Mouse (Mus musculus): ENCODE data around the gene Clec4e.
"Not testable (repeated sequence)": the region's sequence is repeated elsewhere in the genome, so short reads cannot be mapped to it uniquely, and the experiment has no call there.

The Clec4e gene

GRCm38 (mm10) chr6:123289753-123290152 is at the start of gene Clec4e:
Gene Clec4e (minus strand): TSS chr6:123289870.
- no peak for DNase-seq

GRCm38 (mm10) chr6:123332503-123332902 is 42.8 kb upstream of the Clec4e start:
- no peak for DNase-seq

GRCm38 (mm10) chr6:123308033-123308432 is 18.4 kb upstream of the Clec4e start, which contains the start of gene Vmn2r19:
Gene Vmn2r19 (plus strand): TSS chr6:123308333.
- DNase-seq, result no peak

GRCm38 (mm10) chr6:123306315-123306714 is 16.6 kb upstream of the Clec4e start:
- not testable (repeated sequence) for DNase-seq

- no peak for DNase-seq
These were observed 7.0 kb upstream of the Clec4e start for GRCm38 (mm10) chr6:123296687-123297086.

- not testable (repeated sequence) for DNase-seq
These were observed 3.8 kb upstream of the Clec4e start for GRCm38 (mm10) chr6:123293509-123293908.

- DNase-seq, result no peak
These were observed 3.2 kb upstream of the Clec4e start for GRCm38 (mm10) chr6:123292751-123293400.

GRCm38 (mm10) chr6:123288931-123289330 is 739 bp downstream of the Clec4e start:
- no peak for DNase-seq

- no peak for DNase-seq
These were observed 3.4 kb downstream of the Clec4e start for GRCm38 (mm10) chr6:123286311-123286710.

GRCm38 (mm10) chr6:123279443-123279842 is 10.2 kb downstream of the Clec4e start:
- no peak for DNase-seq

GRCm38 (mm10) chr6:123266945-123267344 is 22.7 kb downstream of the Clec4e start:
- DNase-seq, result no peak

GRCm38 (mm10) chr6:123265809-123266208 is 23.9 kb downstream of the Clec4e start:
- DNase-seq, result no peak

GRCm38 (mm10) chr6:123264194-123264593 is 25.5 kb downstream of the Clec4e start:
- no peak for DNase-seq

- DNase-seq, result no peak
These were observed 28.0 kb downstream of the Clec4e start, which contains the start of gene Clec4d for GRCm38 (mm10) chr6:123261555-123262161. Gene Clec4d (plus strand): TSS chr6:123262111.

- DNase-seq, result no peak
These were observed 28.8 kb downstream of the Clec4e start for GRCm38 (mm10) chr6:123260868-123261267.

GRCm38 (mm10) chr6:123259889-123260603 is 29.6 kb downstream of the Clec4e start:
- DNase-seq, result no peak

GRCm38 (mm10) chr6:123258946-123259345 is 30.7 kb downstream of the Clec4e start:
- no peak for DNase-seq

GRCm38 (mm10) chr6:123252735-123253134 is 36.9 kb downstream of the Clec4e start:
- no peak for DNase-seq

- DNase-seq, result not testable (repeated sequence)
These were observed 40.8 kb downstream of the Clec4e start for GRCm38 (mm10) chr6:123248862-123249261.

GRCm38 (mm10) chr6:123244201-123244600 is 45.5 kb downstream of the Clec4e start:
- DNase-seq, result no peak

GRCm38 (mm10) chr6:123237582-123237981 is 52.1 kb downstream of the Clec4e start:
- no peak for DNase-seq
